Mouse (Mus musculus) forebrain, embryonic 11.5 days (tissue): ENCODE measurements around the gene Poln. TPM values are rescaled to one million over a fixed set of nuclear protein-coding genes. Genes with fewer than 3 reads are reported as not detected.

Experiments
- ATAC-seq: fragments of 200-750 bp; cut with Nextera tagmentation; replicated peaks from 2 replicates; pipeline ENCODE4 v1.8.0; 2017; ENCODE audit warnings: moderate TSS enrichment; ENCODE audit not compliant: low FRiP score
- DNase-seq: peaks from one replicate; pipeline ENCODE4 v3.0.0-alpha.2; 2017; ENCODE audit warnings: low spot score
- H3K27ac ChIP-seq: fragments of 300-500 bp; sonication (generic); 2 replicates; pipeline ENCODE4 v1.5.1; 2014; ENCODE audit warnings: low read depth, low read length
- H3K27me3 ChIP-seq: fragments of 300-500 bp; sonication (generic); 2 replicates; pipeline ENCODE4 v1.6.1; 2014; ENCODE audit warnings: mild to moderate bottlenecking, low read length, mixed read lengths; ENCODE audit not compliant: control insufficient read depth, insufficient read depth
- H3K36me3 ChIP-seq: fragments of 300-500 bp; sonication (generic); 2 replicates; pipeline ENCODE4 v1.6.1; 2014; ENCODE audit warnings: mild to moderate bottlenecking, low read length, moderate library complexity, mixed read lengths; ENCODE audit not compliant: control insufficient read depth, insufficient read depth
- H3K4me1 ChIP-seq: fragments of 300-500 bp; sonication (generic); replicated peaks from 2 replicates; pipeline ENCODE4 v1.6.1; 2014; ENCODE audit warnings: low read length, mixed read lengths; ENCODE audit not compliant: control insufficient read depth, insufficient read depth
- H3K4me2 ChIP-seq: fragments of 300-500 bp; sonication (generic); 2 replicates; pipeline ENCODE4 v1.6.1; 2014; ENCODE audit warnings: low read depth, mild to moderate bottlenecking, low read length, moderate library complexity, mixed read lengths; ENCODE audit not compliant: severe bottlenecking
- H3K4me3 ChIP-seq: fragments of 300-500 bp; sonication (generic); 2 replicates; pipeline ENCODE4 v1.5.1; 2014; ENCODE audit warnings: low read depth, low read length
- H3K9ac ChIP-seq: fragments of 300-500 bp; sonication (generic); 2 replicates; pipeline ENCODE4 v1.6.1; 2014; ENCODE audit warnings: low read length
- H3K9me3 ChIP-seq: fragments of 300-500 bp; sonication (generic); 2 replicates; pipeline ENCODE4 v1.6.1; 2016; ENCODE audit warnings: low read length, mixed read lengths; ENCODE audit not compliant: control insufficient read depth
- WGBS: fragments of 180-500 bp; shearing (Covaris S2); extraction: QIAGEN DNeasy Blood & Tissue Kit; methylation state at CpG from one replicate; pipeline ENCODE4 v1.1.7; 2014; 5-methylcytosine and 5-hydroxymethylcytosine counted together
- polyA plus RNA-seq: library from polyadenylated mRNA; unstranded; fragments of >200 nt; fragmentation: Nextera tagmentation; extraction: Ambion mirVana; gene quantifications from 2 replicates; pipeline ENCODE4 v1.2.1, GENCODE M21; 2014

Gene Poln
- polyA plus RNA-seq, 1 experiment from 2014 or later = 1.7 TPM

DNA sequence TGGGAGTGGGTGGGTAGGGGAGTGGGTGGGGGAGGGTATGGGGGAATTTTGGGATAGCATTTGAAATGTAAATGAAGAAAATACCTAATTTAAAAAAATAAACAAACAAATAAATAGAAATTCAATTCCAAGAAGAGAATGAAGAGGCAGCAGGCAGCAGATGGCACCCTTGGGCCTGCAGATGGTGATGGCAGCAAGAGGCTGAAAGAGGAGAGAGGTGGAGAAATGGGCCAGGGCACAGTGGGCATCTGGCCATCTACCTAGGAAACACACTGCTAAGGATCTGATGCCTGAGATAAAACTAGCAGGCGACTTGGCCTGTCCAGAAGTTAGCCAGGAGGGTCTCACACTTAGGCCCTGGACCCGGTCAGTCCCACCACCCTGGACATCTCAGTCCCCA, 35.7 kb upstream of the Poln start:
- Histone ChIP-seq H3K9ac (no peak overlapping the region), H3K27ac (no peak overlapping the region), H3K4me3 (no peak overlapping the region), H3K27me3 (no peaks in the 10 kb centered on the region), H3K4me2 (no peak overlapping the region), H3K9me3 (no peaks in the 10 kb centered on the region), H3K4me1 (no peaks in the 10 kb centered on the region), H3K36me3 (no peaks in the 10 kb centered on the region)
- no peak for ATAC-seq
- WGBS = 80% methylated on average over 2 of the region's 2 CpGs
- DNase-seq = no peak

DNA sequence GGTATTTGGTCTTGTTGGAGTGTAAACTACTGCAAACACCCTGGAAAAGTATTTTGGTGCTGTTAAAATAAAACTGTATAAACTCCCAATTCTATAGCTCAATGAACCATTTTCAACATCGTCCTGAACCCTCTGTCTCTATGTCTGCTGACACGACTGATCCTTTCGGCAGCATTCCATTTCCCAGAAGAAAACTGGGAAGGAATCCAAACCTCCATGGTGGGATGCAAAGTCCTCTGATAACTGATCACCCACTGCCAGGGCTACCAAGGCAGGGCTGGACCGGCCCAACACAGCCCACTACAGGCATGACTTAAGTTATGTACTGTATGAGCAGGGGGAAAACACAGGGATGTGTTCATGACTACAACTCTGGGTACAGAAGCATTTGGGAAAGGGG, 32.8 kb upstream of the Poln start:
- Histone ChIP-seq H3K4me2 (no peak overlapping the region), H3K9ac (no peak overlapping the region), H3K4me3 (no peak overlapping the region), H3K27ac (no peak overlapping the region), H3K36me3 (no peaks in the 10 kb centered on the region), H3K9me3 (no peaks in the 10 kb centered on the region), H3K27me3 (no peaks in the 10 kb centered on the region), H3K4me1 (no peaks in the 10 kb centered on the region)
- 91% methylated on average over 4 of the region's 4 CpGs for WGBS
- no peak for ATAC-seq
- no peak for DNase-seq

DNA sequence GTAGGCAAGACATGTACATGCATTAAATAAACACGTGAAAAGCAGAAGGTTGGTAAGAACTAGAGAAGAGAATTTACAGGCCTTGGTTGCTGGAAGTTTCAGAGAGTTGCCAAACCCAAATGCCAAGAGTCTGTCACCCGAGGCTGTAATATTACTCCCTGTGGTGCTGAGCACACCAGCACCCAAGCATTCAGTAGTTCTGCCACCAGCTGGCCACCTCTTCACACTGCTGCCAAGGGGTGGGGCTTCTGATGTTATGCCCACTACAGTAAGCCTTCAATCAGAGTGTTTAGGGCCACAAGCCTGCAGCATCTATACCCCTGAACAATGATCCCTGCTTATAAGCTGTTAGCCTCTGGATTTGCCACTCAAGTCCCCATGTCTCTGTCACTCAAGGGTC, 32.1 kb upstream of the Poln start:
- H3K27ac ChIP-seq = no peak overlapping the region
- H3K27me3 ChIP-seq = no peaks in the 10 kb centered on the region
- no peaks in the 10 kb centered on the region for H3K36me3 ChIP-seq
- H3K9me3 ChIP-seq = no peaks in the 10 kb centered on the region
- H3K9ac ChIP-seq = no peak overlapping the region
- H3K4me3 ChIP-seq = no peak overlapping the region
- DNase-seq = no peak
- 87% methylated on average over 2 of the region's 2 CpGs for WGBS
- no peak for ATAC-seq
- no peak overlapping the region for H3K4me2 ChIP-seq
- no peaks in the 10 kb centered on the region for H3K4me1 ChIP-seq

DNA sequence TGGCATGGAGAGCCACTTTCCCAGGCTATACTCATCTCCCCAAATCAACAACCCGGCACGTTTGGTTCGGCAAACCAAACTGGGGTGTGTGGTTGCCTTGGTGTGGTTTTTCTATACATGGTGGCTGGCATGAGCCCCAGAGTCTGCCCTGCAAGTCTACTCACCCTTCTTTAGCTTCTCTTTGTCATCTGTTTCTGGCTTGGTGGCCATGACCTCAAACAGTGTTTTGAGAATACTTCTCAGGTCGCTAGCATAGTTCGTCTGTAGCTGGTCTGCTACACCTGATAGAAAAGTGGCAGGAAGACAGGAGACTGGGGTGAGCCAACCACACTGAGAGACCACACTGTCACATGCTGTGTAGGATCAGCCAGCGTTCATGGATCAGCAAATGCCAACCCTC, 29.4 kb upstream of the Poln start:
- no peak for ATAC-seq
- no peaks in the 10 kb centered on the region for H3K4me1 ChIP-seq
- no peak for DNase-seq

DNA sequence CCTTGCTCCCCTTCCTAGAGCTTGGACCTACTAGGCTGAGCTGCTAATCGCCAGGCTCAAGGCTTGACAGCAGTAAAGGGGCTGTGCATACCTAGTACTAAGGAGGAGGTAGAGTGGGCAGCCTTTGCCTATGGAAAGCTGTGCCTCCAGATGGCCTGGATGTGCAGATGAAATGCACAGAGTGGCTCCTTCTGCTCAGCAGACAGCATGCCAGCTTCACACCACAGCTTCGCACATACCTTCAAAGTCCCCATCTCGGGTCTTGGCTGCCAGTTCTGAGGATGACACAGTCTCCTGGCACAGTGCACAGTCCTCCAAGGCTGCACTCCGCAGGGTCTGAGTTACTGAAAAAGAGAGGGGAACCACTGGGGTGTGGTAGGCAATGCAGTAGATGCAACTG, 28.0 kb upstream of the Poln start:
- H3K36me3 ChIP-seq = no peaks in the 10 kb centered on the region
- DNase-seq (no peak), ATAC-seq (no peak)
- H3K4me1 ChIP-seq = no peaks in the 10 kb centered on the region
- H3K9me3 ChIP-seq = no peaks in the 10 kb centered on the region
- 77% methylated on average over 4 of the region's 4 CpGs for WGBS
- no peak overlapping the region for H3K4me2 ChIP-seq
- no peaks in the 10 kb centered on the region for H3K27me3 ChIP-seq
- no peak overlapping the region for H3K9ac ChIP-seq
- no peak overlapping the region for H3K4me3 ChIP-seq
- no peak overlapping the region for H3K27ac ChIP-seq

More for the DNA sequence above, 29.4 kb upstream of the Poln start:
- Histone ChIP-seq H3K36me3 (no peaks in the 10 kb centered on the region), H3K4me3 (no peak overlapping the region), H3K9ac (no peak overlapping the region), H3K9me3 (no peaks in the 10 kb centered on the region), H3K4me2 (no peak overlapping the region), H3K27me3 (no peaks in the 10 kb centered on the region), H3K27ac (no peak overlapping the region)
- WGBS = 85% methylated on average over 6 of the region's 6 CpGs

DNA sequence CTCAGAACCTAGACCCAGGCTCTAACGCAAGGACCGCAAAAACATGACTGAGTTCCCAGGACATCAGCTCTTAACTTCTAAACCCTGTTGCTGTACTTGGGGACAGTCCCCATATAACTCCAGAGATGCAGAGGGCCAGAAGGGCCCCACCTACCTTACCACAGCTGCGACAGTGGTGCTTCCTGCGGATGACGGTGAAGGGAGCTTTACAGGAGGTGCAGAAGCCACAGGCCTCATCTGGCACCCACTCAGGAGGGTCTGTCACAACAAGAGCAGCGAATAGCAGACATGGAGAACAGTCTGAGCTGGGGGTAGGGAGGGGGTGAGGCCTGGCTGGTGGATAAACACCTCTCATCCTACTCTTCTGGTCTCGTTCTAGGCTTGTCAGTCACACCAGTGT, 27.2 kb upstream of the Poln start:
- DNase-seq = no peak
- no peaks in the 10 kb centered on the region for H3K36me3 ChIP-seq
- H3K27me3 ChIP-seq = no peaks in the 10 kb centered on the region
- no peak overlapping the region for H3K27ac ChIP-seq
- H3K4me3 ChIP-seq = no peak overlapping the region
- H3K9me3 ChIP-seq = no peaks in the 10 kb centered on the region
- H3K4me2 ChIP-seq = no peak overlapping the region
- H3K9ac ChIP-seq = no peak overlapping the region
- 84% methylated on average over 7 of the region's 7 CpGs for WGBS
- no peaks in the 10 kb centered on the region for H3K4me1 ChIP-seq
- ATAC-seq = no peak

DNA sequence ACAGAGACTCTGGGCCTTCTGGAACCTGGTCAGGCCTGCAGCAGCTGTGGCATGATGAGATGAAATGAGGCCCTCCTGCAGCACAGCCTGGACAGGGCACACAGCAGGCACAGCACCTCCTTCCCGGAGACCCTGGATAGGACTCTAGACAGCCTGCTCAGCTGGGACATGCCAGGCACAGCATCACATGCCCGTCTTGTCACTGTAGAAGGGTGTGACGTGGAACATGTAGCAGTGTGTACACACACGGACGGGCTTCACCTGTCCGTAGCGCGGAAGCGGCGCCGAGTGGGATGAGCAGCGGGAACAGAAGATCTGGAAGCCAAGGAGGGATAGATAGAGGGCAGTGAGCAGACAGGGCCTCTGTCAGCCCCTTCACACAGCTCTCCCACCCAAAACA, 26.5 kb upstream of the Poln start:
- no peak overlapping the region for H3K27ac ChIP-seq
- no peak overlapping the region for H3K4me3 ChIP-seq
- DNase-seq (no peak), ATAC-seq (no peak)
- no peaks in the 10 kb centered on the region for H3K27me3 ChIP-seq
- no peaks in the 10 kb centered on the region for H3K4me1 ChIP-seq
- no peaks in the 10 kb centered on the region for H3K9me3 ChIP-seq
- WGBS = 91% methylated on average over 12 of the region's 12 CpGs
- no peak overlapping the region for H3K9ac ChIP-seq
- no peaks in the 10 kb centered on the region for H3K36me3 ChIP-seq
- no peak overlapping the region for H3K4me2 ChIP-seq

DNA sequence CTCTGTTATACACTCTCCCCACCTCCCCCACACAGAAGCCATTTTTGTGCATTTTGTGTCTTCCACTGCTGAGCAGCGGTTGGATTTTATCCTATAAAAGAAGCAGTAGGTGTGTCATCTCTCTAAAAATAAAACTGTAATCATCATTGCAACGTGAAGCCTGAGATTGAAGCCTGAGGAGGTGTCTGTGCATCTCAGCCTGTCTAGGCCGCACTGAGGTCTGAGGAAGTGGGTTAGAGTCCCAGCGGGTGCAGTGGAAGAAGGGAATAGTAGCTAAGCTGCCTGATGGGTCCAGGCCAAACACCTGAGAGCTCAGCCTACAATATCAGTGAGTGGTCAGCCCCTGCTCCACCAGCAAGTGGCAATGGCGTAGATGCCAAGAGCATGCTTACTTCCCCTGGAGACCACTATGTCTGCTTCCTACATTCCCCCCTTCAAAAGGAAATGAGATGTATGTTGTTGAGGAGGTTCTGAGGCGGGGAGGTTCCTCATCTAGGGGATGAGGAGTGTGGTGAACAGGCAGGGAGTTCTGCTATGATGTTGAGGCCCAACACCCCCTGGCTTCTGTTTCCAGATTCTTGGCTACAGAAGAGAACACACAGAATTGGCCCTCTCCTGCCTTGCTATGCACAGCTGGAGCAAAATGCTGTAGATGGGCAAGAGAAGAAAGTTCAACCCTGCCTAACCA, 25.9 kb upstream of the Poln start:
- no peak overlapping the region for H3K27ac ChIP-seq
- H3K4me2 ChIP-seq = no peak overlapping the region
- H3K36me3 ChIP-seq = no peaks in the 10 kb centered on the region
- WGBS = 91% methylated on average over 6 of the region's 6 CpGs
- H3K4me3 ChIP-seq = no peak overlapping the region
- DNase-seq (no peak), ATAC-seq (no peak)
- H3K9me3 ChIP-seq = no peaks in the 10 kb centered on the region
- H3K9ac ChIP-seq = no peak overlapping the region
- no peaks in the 10 kb centered on the region for H3K4me1 ChIP-seq
- no peaks in the 10 kb centered on the region for H3K27me3 ChIP-seq

DNA sequence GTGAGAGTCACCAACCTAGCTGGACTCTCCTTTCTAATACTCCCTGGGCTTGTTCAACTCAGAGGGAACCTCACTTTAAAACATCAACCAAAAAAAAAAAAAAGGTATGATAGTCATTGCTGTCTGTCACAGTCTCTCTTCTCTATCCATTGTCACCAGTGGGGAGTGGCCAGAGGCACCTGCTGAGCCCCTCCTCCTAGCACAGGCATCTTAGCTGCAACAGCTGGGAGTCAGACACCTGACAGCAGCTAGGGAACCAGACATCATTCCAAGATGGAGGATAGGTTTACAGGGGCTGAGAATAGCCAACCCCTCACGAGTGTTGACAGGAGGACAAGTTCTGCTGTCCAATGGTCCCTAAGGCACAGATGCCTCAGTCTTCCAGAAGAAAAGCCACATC, 25.2 kb upstream of the Poln start:
- Histone ChIP-seq H3K36me3 (no peaks in the 10 kb centered on the region), H3K4me2 (no peak overlapping the region), H3K4me1 (no peaks in the 10 kb centered on the region), H3K9ac (no peak overlapping the region), H3K27me3 (no peaks in the 10 kb centered on the region), H3K9me3 (no peaks in the 10 kb centered on the region), H3K4me3 (no peak overlapping the region), H3K27ac (no peak overlapping the region)
- ATAC-seq = no peak
- 65% methylated on average over 1 of the region's 1 CpGs for WGBS
- no peak for DNase-seq
